ENCODE assay signal across 17 mouse cellular contexts in genomic region chr17:4928631-4929030, GRCm38 (mm10).
"Had no signal": no experiment of that assay in that cellular context is flagged by ENCODE, and none has a peak within 500 bp of the region (broad histone marks: within the 10 kb centered on the region; RNA-seq: fewer than 3 reads in every experiment).

No protein-coding gene starts in this region.

- H3K4me1 ChIP-seq: limb, embryonic 13.5 days; liver, embryonic 15.5 days; midbrain, embryonic 10.5 days; midbrain, embryonic 13.5 days had no signal

- H3K9ac ChIP-seq: limb, embryonic 13.5 days; liver, embryonic 15.5 days; midbrain, embryonic 13.5 days had no signal

- H3K4me2 ChIP-seq: limb, embryonic 13.5 days; liver, embryonic 15.5 days; midbrain, embryonic 13.5 days had no signal

- H3K27me3 ChIP-seq: limb, embryonic 13.5 days; midbrain, embryonic 13.5 days had no signal

- DNase-seq: kidney, adult 18-20 months; kidney, postnatal 25 days; layer of hippocampus, adult 9-11 months; lung, adult 2 months; lung, postnatal 14 days; lung, postnatal 4 days; thymus, postnatal 25 days had no signal

- H3K9me3 ChIP-seq: limb, embryonic 10.5 days; limb, embryonic 13.5 days; liver, embryonic 15.5 days; midbrain, embryonic 10.5 days; midbrain, embryonic 13.5 days had no signal

- H3K4me3 ChIP-seq: layer of hippocampus, adult 2 months; limb, embryonic 10.5 days; limb, embryonic 13.5 days; liver, embryonic 15.5 days; midbrain, embryonic 10.5 days; midbrain, embryonic 13.5 days; myocyte had no signal

- H3K27ac ChIP-seq: kidney, postnatal 0 days; layer of hippocampus, adult 2 months; limb, embryonic 10.5 days; limb, embryonic 13.5 days; liver, embryonic 15.5 days; midbrain, embryonic 10.5 days; midbrain, embryonic 13.5 days had no signal

- ATAC-seq: inflammation-experienced regulatory T-cells, adult 6 months; midbrain, embryonic 13.5 days; midbrain, embryonic 16.5 days had no signal

- H3K36me3 ChIP-seq: limb, embryonic 10.5 days; limb, embryonic 13.5 days; liver, embryonic 15.5 days; midbrain, embryonic 10.5 days; midbrain, embryonic 13.5 days had no signal
